Mouse (Mus musculus): ENCODE data around the gene Gm26920. TPM values are rescaled to one million over a fixed set of nuclear protein-coding genes. Genes with fewer than 3 reads are reported as not detected.

Gm26920 gene
- total and polyA plus RNA-seq, 3 experiments, result 0.90 TPM; not detected in 2

DNA sequence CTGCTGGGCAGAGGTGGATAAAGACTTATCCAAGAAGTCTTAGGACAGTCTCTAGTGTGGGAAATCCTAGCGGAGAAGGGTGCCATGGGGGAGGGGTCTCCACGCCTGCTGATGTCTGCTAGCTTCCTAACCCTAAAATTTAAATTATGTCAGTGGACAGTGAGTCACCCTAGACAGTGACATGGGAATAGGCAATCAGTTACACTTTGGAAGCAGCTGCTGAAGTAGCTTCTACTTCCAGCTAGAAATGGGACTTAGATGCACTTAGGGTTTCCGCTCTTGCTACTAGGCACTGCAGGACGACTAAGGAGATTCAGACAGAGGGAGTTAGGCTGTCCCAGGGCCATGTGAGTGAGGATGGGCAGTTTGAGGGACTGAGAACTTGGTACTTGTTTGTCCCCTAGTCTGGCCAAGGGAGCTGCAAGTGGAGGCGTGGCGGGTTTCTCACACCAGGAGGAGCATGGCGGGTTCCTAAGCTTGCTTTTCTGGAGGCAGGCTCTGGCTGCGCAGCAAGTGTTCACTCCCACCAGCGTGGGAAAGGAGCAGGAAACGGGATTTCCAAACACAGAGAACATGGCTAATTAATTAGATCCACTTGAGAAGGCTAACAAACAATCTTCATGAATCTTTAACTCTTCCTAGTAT is 79.5 kb downstream of the Gm26920 start:
- Histone ChIP-seq H3K9me3 (replicated peaks) (no peaks in the 10 kb centered on the region), H3K4me3 (ENCODE audit: low read depth, low read length) (no peak overlapping the region), H3K27me3 (ENCODE audit: insufficient read depth, low read length) (no peaks in the 10 kb centered on the region), H3K36me3 (replicated peaks) (peaks cover 89% of the 10 kb centered on the region), H3K4me1 (ENCODE audit: insufficient read depth, low read depth, low read length) (no peaks in the 10 kb centered on the region; the same call in 1 of the 2 replicates)
- no peak for TF ChIP-seq POLR2AphosphoS5 (IDR thresholded peaks at IDR 0.05; ENCODE audit: insufficient replicate concordance, low read depth, low read length)
- no peak for TF ChIP-seq GATA2 (IDR thresholded peaks at IDR 0.05; ENCODE audit: borderline replicate concordance, low read depth, low read length)
- TF ChIP-seq GATA1 (IDR thresholded peaks at IDR 0.05; ENCODE audit: borderline replicate concordance, low read length), result no peak
- no peak for TF ChIP-seq TAL1 (conservative IDR thresholded peaks at IDR 0.05; ENCODE audit: low read depth, low read length)
- DNase-seq (ENCODE audit: low spot score) (no peak), ATAC-seq (ENCODE audit: extremely low read depth, insufficient number of reproducible peaks, low FRiP score, poor library complexity, severe bottlenecking) (no peak)

DNA sequence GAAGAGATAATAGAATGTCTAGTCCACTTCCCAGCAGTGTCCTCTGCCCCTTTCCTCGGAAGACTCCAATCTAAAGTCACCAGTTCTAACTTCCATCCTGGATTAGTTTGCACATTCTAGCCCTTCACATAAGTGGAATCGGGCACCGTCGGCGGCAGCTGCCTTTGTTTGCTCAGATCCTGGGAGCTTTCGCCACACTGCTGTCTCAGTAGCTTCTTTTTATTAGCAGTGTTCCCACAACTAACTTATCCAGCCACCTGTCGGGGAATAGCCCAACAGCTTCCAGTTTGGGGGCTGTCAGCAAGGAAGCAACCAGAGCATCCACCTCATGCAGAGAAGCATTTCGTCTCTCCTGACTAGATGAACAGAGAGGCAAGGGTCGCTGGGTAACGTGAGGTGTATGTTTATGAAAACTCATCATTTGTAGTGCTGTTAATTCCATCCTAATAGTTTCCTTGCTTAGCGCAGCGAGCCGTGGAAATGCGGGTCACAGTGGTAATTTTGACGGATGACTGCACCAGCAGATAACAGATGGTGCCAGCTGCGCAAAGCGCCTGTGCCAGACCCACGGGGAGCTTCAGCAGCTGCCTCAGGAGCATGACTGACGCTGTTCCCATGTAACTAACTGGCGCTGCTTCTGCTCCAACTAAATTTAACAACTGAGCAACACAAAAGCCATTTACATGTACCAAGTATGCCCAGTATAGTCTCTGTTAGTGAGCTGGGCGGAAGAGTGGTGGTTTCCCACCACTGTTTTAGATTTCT is 80.7 kb downstream of the Gm26920 start:
- no peaks in the 10 kb centered on the region for H3K27me3 ChIP-seq (ENCODE audit: insufficient read depth, low read length)
- H3K9me3 ChIP-seq (replicated peaks), result no peaks in the 10 kb centered on the region
- peaks cover 88% of the 10 kb centered on the region for H3K36me3 ChIP-seq (replicated peaks)
- ATAC-seq (ENCODE audit: extremely low read depth, insufficient number of reproducible peaks, low FRiP score, poor library complexity, severe bottlenecking), result no peak
- no peak for TF ChIP-seq POLR2AphosphoS5 (IDR thresholded peaks at IDR 0.05; ENCODE audit: insufficient replicate concordance, low read depth, low read length)
- no peak for TF ChIP-seq GATA1 (IDR thresholded peaks at IDR 0.05; ENCODE audit: borderline replicate concordance, low read length)
- TF ChIP-seq GATA2 (IDR thresholded peaks at IDR 0.05; ENCODE audit: borderline replicate concordance, low read depth, low read length), result no peak
- no peaks in the 10 kb centered on the region; the same call in 1 of the 2 replicates for H3K4me1 ChIP-seq (ENCODE audit: insufficient read depth, low read depth, low read length)
- H3K4me3 ChIP-seq (ENCODE audit: low read depth, low read length), result no peak overlapping the region
- no peak for DNase-seq (ENCODE audit: low spot score)

DNA sequence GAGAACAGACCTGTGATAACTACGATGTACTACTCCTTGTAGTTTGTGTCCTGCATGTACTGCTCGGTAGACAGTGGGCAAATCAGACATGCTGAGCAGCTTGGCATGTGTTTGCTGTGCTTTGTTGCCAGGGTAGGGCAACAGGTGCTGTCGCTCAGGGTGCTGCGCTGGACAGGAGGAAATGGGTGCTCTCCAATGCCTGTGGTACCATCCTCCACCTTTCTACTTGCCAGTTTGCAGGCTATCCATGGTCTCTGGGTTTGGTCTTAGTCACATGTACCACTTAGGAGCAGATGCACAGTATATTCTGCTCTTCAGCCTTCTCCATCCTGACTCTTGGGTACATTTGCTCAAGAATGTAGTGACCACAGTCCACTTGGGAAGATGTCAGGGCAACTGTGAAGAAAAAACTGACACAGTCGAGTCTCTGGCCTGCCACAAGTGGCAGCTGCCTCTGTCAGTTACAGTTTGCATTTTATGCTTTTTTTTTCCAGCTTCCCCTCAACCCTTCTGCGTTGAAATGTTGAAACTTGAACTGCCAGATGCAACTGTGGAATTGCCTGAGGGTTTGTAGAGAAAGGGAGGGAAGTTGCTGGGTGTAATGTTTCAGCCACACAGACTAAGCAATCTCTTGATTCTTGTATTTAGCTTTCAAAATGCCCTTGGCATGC is 82.1 kb downstream of the Gm26920 start:
- no peak for ATAC-seq (ENCODE audit: extremely low read depth, insufficient number of reproducible peaks, low FRiP score, poor library complexity, severe bottlenecking)
- Histone ChIP-seq H3K4me1 (ENCODE audit: insufficient read depth, low read depth, low read length) (no peaks in the 10 kb centered on the region; the same call in 1 of the 2 replicates), H3K36me3 (replicated peaks) (peaks cover 80% of the 10 kb centered on the region)

GRCm38 (mm10) chr7:30007601-30008000 is 82.6 kb downstream of the Gm26920 start:
- Histone ChIP-seq H3K9me3 (replicated peaks) (no peaks in the 10 kb centered on the region), H3K36me3 (replicated peaks) (peaks cover 79% of the 10 kb centered on the region), H3K27me3 (ENCODE audit: insufficient read depth, low read length) (no peaks in the 10 kb centered on the region), H3K4me1 (ENCODE audit: insufficient read depth, low read depth, low read length) (no peaks in the 10 kb centered on the region; the same call in 1 of the 2 replicates), H3K4me3 (ENCODE audit: low read depth, low read length) (no peak overlapping the region)
- no peak for TF ChIP-seq GATA2 (IDR thresholded peaks at IDR 0.05; ENCODE audit: borderline replicate concordance, low read depth, low read length)
- no peak for TF ChIP-seq GATA1 (IDR thresholded peaks at IDR 0.05; ENCODE audit: borderline replicate concordance, low read length)
- TF ChIP-seq POLR2AphosphoS5 (IDR thresholded peaks at IDR 0.05; ENCODE audit: insufficient replicate concordance, low read depth, low read length), result no peak
- TF ChIP-seq CTCF (IDR thresholded peaks at IDR 0.05; ENCODE audit: low read depth, low read length), result no peak
- no peak for TF ChIP-seq TAL1 (conservative IDR thresholded peaks at IDR 0.05; ENCODE audit: low read depth, low read length)
- ATAC-seq (ENCODE audit: extremely low read depth, insufficient number of reproducible peaks, low FRiP score, poor library complexity, severe bottlenecking) (no peak), DNase-seq (ENCODE audit: low spot score) (no peak)

More for the DNA sequence above, 82.1 kb downstream of the Gm26920 start:
- TF ChIP-seq GATA1 (IDR thresholded peaks at IDR 0.05; ENCODE audit: borderline replicate concordance, low read length) (no peak), POLR2AphosphoS5 (IDR thresholded peaks at IDR 0.05; ENCODE audit: insufficient replicate concordance, low read depth, low read length) (no peak), CTCF (IDR thresholded peaks at IDR 0.05; ENCODE audit: low read depth, low read length) (no peak), GATA2 (IDR thresholded peaks at IDR 0.05; ENCODE audit: borderline replicate concordance, low read depth, low read length) (no peak), TAL1 (conservative IDR thresholded peaks at IDR 0.05; ENCODE audit: low read depth, low read length) (no peak)
- H3K9me3 ChIP-seq (replicated peaks), result no peaks in the 10 kb centered on the region
- no peak for DNase-seq (ENCODE audit: low spot score)
- H3K4me3 ChIP-seq (ENCODE audit: low read depth, low read length), result no peak overlapping the region
- no peaks in the 10 kb centered on the region for H3K27me3 ChIP-seq (ENCODE audit: insufficient read depth, low read length)

Other genes with a start within 250 kb of the Gm26920 start
Only the 20 nearest of the 24 such genes appear.
- gene Zfp27, start 183.8 kb downstream of the Gm26920 start, total RNA-seq (2014; fragmentation: Nextera tagmentation), result 10.6 and 12.6 TPM in 2 replicates
- gene Zfp27, start 183.8 kb downstream of the Gm26920 start, total RNA-seq (2017), result 9.0 and 10.2 TPM in 2 replicates
- gene Zfp27, start 183.8 kb downstream of the Gm26920 start, polyA plus RNA-seq (2012), result 0.23 and 0.27 TPM in 2 replicates
- gene Zfp383, start 182.2 kb downstream of the Gm26920 start, total RNA-seq (2014; fragmentation: Nextera tagmentation), result 0.44 TPM in 1 of 2 replicates, not detected in the other
- 1.6 and 2.2 TPM in 2 replicates for gene Zfp383, start 182.2 kb downstream of the Gm26920 start, total RNA-seq (2017)
- gene Zfp383, start 182.2 kb downstream of the Gm26920 start, polyA plus RNA-seq (2012), result 0.04 and 0.08 TPM in 2 replicates
- 24.2 and 26.9 TPM in 2 replicates for gene Zfp74, start 136.3 kb downstream of the Gm26920 start, total RNA-seq (2014; fragmentation: Nextera tagmentation)
- 5.6 and 7.8 TPM in 2 replicates for gene Zfp74, start 136.3 kb downstream of the Gm26920 start, total RNA-seq (2017)
- 9.8 and 13.7 TPM in 2 replicates for gene Zfp74, start 136.3 kb downstream of the Gm26920 start, polyA plus RNA-seq (2012)
- gene Zfp568, start 106.5 kb downstream of the Gm26920 start, total RNA-seq (2014; fragmentation: Nextera tagmentation), result 18.6 and 22.0 TPM in 2 replicates
- gene Zfp568, start 106.5 kb downstream of the Gm26920 start, total RNA-seq (2017), result 24.4 and 26.2 TPM in 2 replicates
- 3.9 and 5.1 TPM in 2 replicates for gene Zfp568, start 106.5 kb downstream of the Gm26920 start, polyA plus RNA-seq (2012)
- gene Zfp14, start 39.0 kb downstream of the Gm26920 start, total RNA-seq (2014; fragmentation: Nextera tagmentation), result not detected in 2 replicates
- gene Zfp14, start 39.0 kb downstream of the Gm26920 start, total RNA-seq (2017), result 0.05 and 0.17 TPM in 2 replicates
- not detected in 2 replicates for gene Zfp14, start 39.0 kb downstream of the Gm26920 start, polyA plus RNA-seq (2012)
- 2.7 and 5.9 TPM in 2 replicates for gene Zfp82, start 17.5 kb downstream of the Gm26920 start, total RNA-seq (2014; fragmentation: Nextera tagmentation)
- gene Zfp82, start 17.5 kb downstream of the Gm26920 start, total RNA-seq (2017), result 3.5 and 4.2 TPM in 2 replicates
- 0.17 and 0.25 TPM in 2 replicates for gene Zfp82, start 17.5 kb downstream of the Gm26920 start, polyA plus RNA-seq (2012)
- gene Zfp566, start 117 bp upstream of the Gm26920 start, total RNA-seq (2014; fragmentation: Nextera tagmentation), result 5.6 and 7.5 TPM in 2 replicates
- gene Zfp566, start 117 bp upstream of the Gm26920 start, total RNA-seq (2017), result 2.0 and 2.8 TPM in 2 replicates
- 1.8 TPM in 2 replicates for gene Zfp566, start 117 bp upstream of the Gm26920 start, polyA plus RNA-seq (2012)
- 29.5 and 36.0 TPM in 2 replicates for gene Zfp260, start 4.4 kb upstream of the Gm26920 start, total RNA-seq (2014; fragmentation: Nextera tagmentation)
- 22.9 and 24.6 TPM in 2 replicates for gene Zfp260, start 4.4 kb upstream of the Gm26920 start, total RNA-seq (2017)
- gene Zfp260, start 4.4 kb upstream of the Gm26920 start, polyA plus RNA-seq (2012), result 0.15 and 0.30 TPM in 2 replicates
- gene Zfp382, start 31.5 kb upstream of the Gm26920 start, total RNA-seq (2014; fragmentation: Nextera tagmentation), result 5.8 and 8.7 TPM in 2 replicates
- gene Zfp382, start 31.5 kb upstream of the Gm26920 start, total RNA-seq (2017), result 6.7 and 6.8 TPM in 2 replicates
- 2.4 and 2.6 TPM in 2 replicates for gene Zfp382, start 31.5 kb upstream of the Gm26920 start, polyA plus RNA-seq (2012)
- gene Zfp146, start 79.3 kb upstream of the Gm26920 start, total RNA-seq (2014; fragmentation: Nextera tagmentation), result 123 and 124 TPM in 2 replicates
- 74.8 and 77.9 TPM in 2 replicates for gene Zfp146, start 79.3 kb upstream of the Gm26920 start, total RNA-seq (2017)
- 4.6 and 12.7 TPM in 2 replicates for gene Zfp146, start 79.3 kb upstream of the Gm26920 start, polyA plus RNA-seq (2012)
- 16.0 and 19.4 TPM in 2 replicates for gene Cox7a1, start 93.7 kb upstream of the Gm26920 start, total RNA-seq (2014; fragmentation: Nextera tagmentation)
- gene Cox7a1, start 93.7 kb upstream of the Gm26920 start, total RNA-seq (2017), result 55.2 and 57.0 TPM in 2 replicates
- 23.4 and 32.4 TPM in 2 replicates for gene Cox7a1, start 93.7 kb upstream of the Gm26920 start, polyA plus RNA-seq (2012)
- 313 and 371 TPM in 2 replicates for gene Capns1, start 108.4 kb upstream of the Gm26920 start, total RNA-seq (2014; fragmentation: Nextera tagmentation)
- gene Capns1, start 108.4 kb upstream of the Gm26920 start, total RNA-seq (2017), result 182 and 204 TPM in 2 replicates
- 98.4 and 131 TPM in 2 replicates for gene Capns1, start 108.4 kb upstream of the Gm26920 start, polyA plus RNA-seq (2012)
- 23.0 and 34.5 TPM in 2 replicates for gene Polr2i, start 141.5 kb upstream of the Gm26920 start, total RNA-seq (2014; fragmentation: Nextera tagmentation)
- 58.7 and 66.6 TPM in 2 replicates for gene Polr2i, start 141.5 kb upstream of the Gm26920 start, total RNA-seq (2017)
- gene Polr2i, start 141.5 kb upstream of the Gm26920 start, polyA plus RNA-seq (2012), result 66.9 and 79.0 TPM in 2 replicates
- 18.9 and 19.7 TPM in 2 replicates for gene Tbcb, start 141.9 kb upstream of the Gm26920 start, total RNA-seq (2014; fragmentation: Nextera tagmentation)
- 30.8 and 38.1 TPM in 2 replicates for gene Tbcb, start 141.9 kb upstream of the Gm26920 start, total RNA-seq (2017)
- 20.7 and 38.1 TPM in 2 replicates for gene Tbcb, start 141.9 kb upstream of the Gm26920 start, polyA plus RNA-seq (2012)
- gene Ovol3, start 145.3 kb upstream of the Gm26920 start, total RNA-seq (2014; fragmentation: Nextera tagmentation), result not detected in 2 replicates
- gene Ovol3, start 145.3 kb upstream of the Gm26920 start, total RNA-seq (2017), result not detected in 2 replicates
- gene Ovol3, start 145.3 kb upstream of the Gm26920 start, polyA plus RNA-seq (2012), result not detected in 2 replicates
- gene Thap8, start 189.7 kb upstream of the Gm26920 start, total RNA-seq (2014; fragmentation: Nextera tagmentation), result 1.4 and 2.2 TPM in 2 replicates
- 0.64 and 1.1 TPM in 2 replicates for gene Thap8, start 189.7 kb upstream of the Gm26920 start, total RNA-seq (2017)
- gene Thap8, start 189.7 kb upstream of the Gm26920 start, polyA plus RNA-seq (2012), result 0.10 TPM in 1 of 2 replicates, not detected in the other
- 16.5 and 57.9 TPM in 2 replicates for gene Wdr62, start 190.0 kb upstream of the Gm26920 start, total RNA-seq (2014; fragmentation: Nextera tagmentation)
- 7.0 and 8.2 TPM in 2 replicates for gene Wdr62, start 190.0 kb upstream of the Gm26920 start, total RNA-seq (2017)
- 40.3 and 59.1 TPM in 2 replicates for gene Wdr62, start 190.0 kb upstream of the Gm26920 start, polyA plus RNA-seq (2012)
- not detected in 2 replicates for gene Clip3, start 201.3 kb upstream of the Gm26920 start, total RNA-seq (2014; fragmentation: Nextera tagmentation)
- gene Clip3, start 201.3 kb upstream of the Gm26920 start, total RNA-seq (2017), result 0.33 TPM in 1 of 2 replicates, not detected in the other
- gene Clip3, start 201.3 kb upstream of the Gm26920 start, polyA plus RNA-seq (2012), result not detected in 2 replicates
- gene Alkbh6, start 218.3 kb upstream of the Gm26920 start, total RNA-seq (2014; fragmentation: Nextera tagmentation), result 17.2 and 22.1 TPM in 2 replicates
- 18.5 and 24.1 TPM in 2 replicates for gene Alkbh6, start 218.3 kb upstream of the Gm26920 start, total RNA-seq (2017)
- gene Alkbh6, start 218.3 kb upstream of the Gm26920 start, polyA plus RNA-seq (2012), result 44.2 and 52.2 TPM in 2 replicates
- 2.1 and 5.4 TPM in 2 replicates for gene Syne4, start 224.4 kb upstream of the Gm26920 start, total RNA-seq (2014; fragmentation: Nextera tagmentation)
- gene Syne4, start 224.4 kb upstream of the Gm26920 start, total RNA-seq (2017), result 1.0 and 2.6 TPM in 2 replicates
- 2.8 and 4.0 TPM in 2 replicates for gene Syne4, start 224.4 kb upstream of the Gm26920 start, polyA plus RNA-seq (2012)

All from G1E (cell line).